Mouse (Mus musculus) urinary bladder, adult 18-20 months (tissue): ENCODE measurements around the gene Chchd6.

ENCODE experiments used
- DNase-seq, 2 experiments: peaks; one replicate each; pipeline ENCODE4 v3.0.0; 2022; ENCODE audit warnings: low spot score in 2 of 2, mixed read lengths in 2 of 2

The Chchd6 gene

GRCm38 (mm10) chr6:89585696-89586095 is 9.8 kb downstream of the Chchd6 start:
- DNase-seq, result no peak

GRCm38 (mm10) chr6:89584634-89585409 is 10.6 kb downstream of the Chchd6 start:
- no peak for DNase-seq

- no peak for DNase-seq
Observed at GRCm38 (mm10) chr6:89583170-89583569, 12.3 kb downstream of the Chchd6 start.

- DNase-seq, result no peak
Observed at GRCm38 (mm10) chr6:89574641-89575040, 20.8 kb downstream of the Chchd6 start.

- no peak for DNase-seq
Observed at GRCm38 (mm10) chr6:89573768-89574167, 21.7 kb downstream of the Chchd6 start.

- no peak for DNase-seq
Observed at GRCm38 (mm10) chr6:89572921-89573636, 22.4 kb downstream of the Chchd6 start.

GRCm38 (mm10) chr6:89569370-89569769 is 26.1 kb downstream of the Chchd6 start:
- no peak for DNase-seq

- DNase-seq, result no peak
Observed at GRCm38 (mm10) chr6:89566740-89567139, 28.7 kb downstream of the Chchd6 start.

- DNase-seq, result no peak
Observed at GRCm38 (mm10) chr6:89563381-89563780, 32.1 kb downstream of the Chchd6 start.

- DNase-seq, result no peak
Observed at GRCm38 (mm10) chr6:89560826-89561225, 34.6 kb downstream of the Chchd6 start.

- DNase-seq, result no peak
Observed at GRCm38 (mm10) chr6:89557654-89558053, 37.8 kb downstream of the Chchd6 start.

GRCm38 (mm10) chr6:89556566-89556965 is 38.9 kb downstream of the Chchd6 start:
- no peak for DNase-seq

- DNase-seq, result no peak
Observed at GRCm38 (mm10) chr6:89555971-89556370, 39.5 kb downstream of the Chchd6 start.

- no peak for DNase-seq
Observed at GRCm38 (mm10) chr6:89554029-89554428, 41.4 kb downstream of the Chchd6 start.

GRCm38 (mm10) chr6:89553012-89553704 is 42.3 kb downstream of the Chchd6 start:
- DNase-seq, result peak; percentile 53 to 71

GRCm38 (mm10) chr6:89552321-89553011 is 43.0 kb downstream of the Chchd6 start:
- no peak for DNase-seq

- no peak for DNase-seq
Observed at GRCm38 (mm10) chr6:89549157-89549556, 46.3 kb downstream of the Chchd6 start.

GRCm38 (mm10) chr6:89547951-89548350 is 47.5 kb downstream of the Chchd6 start:
- DNase-seq, result no peak

- no peak for DNase-seq
Observed at GRCm38 (mm10) chr6:89538102-89538751, 57.2 kb downstream of the Chchd6 start.

GRCm38 (mm10) chr6:89535626-89536225 is 59.7 kb downstream of the Chchd6 start:
- DNase-seq, result no peak

GRCm38 (mm10) chr6:89524766-89525165 is 70.7 kb downstream of the Chchd6 start:
- no peak for DNase-seq
